Mouse (Mus musculus): ENCODE measurements around the gene Stip1. TPM values are rescaled to one million over a fixed set of nuclear protein-coding genes. Genes with fewer than 3 reads are reported as not detected.

Gene Stip1
- polyA plus RNA-seq, 1 experiment from 2014 or later = 131 TPM

GRCm38 (mm10) chr19:6972247-6972917 is 67.4 kb downstream of the Stip1 start:
- DNase-seq (ENCODE audit: low spot score) (no peak), ATAC-seq (replicated peaks; ENCODE audit: low FRiP score, low read depth) (no peak)
- 0 out of 2 replicates have a peak, but pooled peaks cover 2% of the 10 kb centered on the region for H3K36me3 ChIP-seq (ENCODE audit: insufficient read depth, low read length)
- no peak overlapping the region for H3K4me2 ChIP-seq (ENCODE audit: low read length)
- H3K27me3 ChIP-seq (ENCODE audit: insufficient read depth, low read length) = no peaks in the 10 kb centered on the region
- TF ChIP-seq CTCF (IDR thresholded peaks at IDR 0.05; ENCODE audit: low read depth) = no peak
- H3K27ac ChIP-seq = no peak overlapping the region
- no peaks in the 10 kb centered on the region for H3K9me3 ChIP-seq (replicated peaks; ENCODE audit: low read length)
- 72% methylated on average over 13 of the region's 13 CpGs for WGBS
- H3K4me3 ChIP-seq (replicated peaks; ENCODE audit: low read depth, low read length) = no peak overlapping the region
- no peak overlapping the region for H3K9ac ChIP-seq (ENCODE audit: low read depth, low read length)
- peaks cover 36% of the 10 kb centered on the region for H3K4me1 ChIP-seq (replicated peaks; ENCODE audit: insufficient read depth, low read length)

GRCm38 (mm10) chr19:6971644-6972043 is 68.1 kb downstream of the Stip1 start:
- Histone ChIP-seq H3K36me3 (ENCODE audit: insufficient read depth, low read length) (no peaks in the 10 kb centered on the region), H3K9ac (ENCODE audit: low read depth, low read length) (no peak overlapping the region; the same call in 1 of the 2 replicates), H3K4me3 (replicated peaks; ENCODE audit: low read depth, low read length) (no peak overlapping the region), H3K4me2 (ENCODE audit: low read length) (no peak overlapping the region), H3K27me3 (ENCODE audit: insufficient read depth, low read length) (no peaks in the 10 kb centered on the region), H3K9me3 (replicated peaks; ENCODE audit: low read length) (no peaks in the 10 kb centered on the region), H3K4me1 (replicated peaks; ENCODE audit: insufficient read depth, low read length) (peaks cover 35% of the 10 kb centered on the region), H3K27ac (no peak overlapping the region)
- DNase-seq (ENCODE audit: low spot score) (no peak), ATAC-seq (replicated peaks; ENCODE audit: low FRiP score, low read depth) (no peak)
- 23% methylated on average over 6 of the region's 6 CpGs for WGBS
- TF ChIP-seq CTCF (IDR thresholded peaks at IDR 0.05; ENCODE audit: low read depth) = no peak

Other genes with a start within 250 kb of the Stip1 start
- 19.6 TPM in 2 replicates for gene Rps6ka4, start 199.3 kb downstream of the Stip1 start, polyA plus RNA-seq (2015; fragmentation: Nextera tagmentation; extraction: Ambion mirVana)
- gene Ccdc88b, start 181.8 kb downstream of the Stip1 start, polyA plus RNA-seq (2015; fragmentation: Nextera tagmentation; extraction: Ambion mirVana) = 0.73 and 0.87 TPM in 2 replicates
- gene Trmt112, start 130.3 kb downstream of the Stip1 start, polyA plus RNA-seq (2015; fragmentation: Nextera tagmentation; extraction: Ambion mirVana) = 137 and 142 TPM in 2 replicates
- gene Prdx5, start 129.9 kb downstream of the Stip1 start, polyA plus RNA-seq (2015; fragmentation: Nextera tagmentation; extraction: Ambion mirVana) = 822 and 884 TPM in 2 replicates
- gene Esrra, start 118.2 kb downstream of the Stip1 start, polyA plus RNA-seq (2015; fragmentation: Nextera tagmentation; extraction: Ambion mirVana) = 22.7 and 23.0 TPM in 2 replicates
- 3.9 and 4.0 TPM in 2 replicates for gene Catsperz, start 114.6 kb downstream of the Stip1 start, polyA plus RNA-seq (2015; fragmentation: Nextera tagmentation; extraction: Ambion mirVana)
- 0.46 and 0.69 TPM in 2 replicates for gene Kcnk4, start 105.5 kb downstream of the Stip1 start, polyA plus RNA-seq (2015; fragmentation: Nextera tagmentation; extraction: Ambion mirVana)
- 75.8 and 76.5 TPM in 2 replicates for gene Bad, start 98.1 kb downstream of the Stip1 start, polyA plus RNA-seq (2015; fragmentation: Nextera tagmentation; extraction: Ambion mirVana)
- 32.6 and 33.1 TPM in 2 replicates for gene Gpr137, start 97.5 kb downstream of the Stip1 start, polyA plus RNA-seq (2015; fragmentation: Nextera tagmentation; extraction: Ambion mirVana)
- gene Ppp1r14b, start 65.0 kb downstream of the Stip1 start, polyA plus RNA-seq (2015; fragmentation: Nextera tagmentation; extraction: Ambion mirVana) = 144 and 174 TPM in 2 replicates
- 24.6 and 28.5 TPM in 2 replicates for gene Plcb3, start 63.5 kb downstream of the Stip1 start, polyA plus RNA-seq (2015; fragmentation: Nextera tagmentation; extraction: Ambion mirVana)
- gene Fkbp2, start 59.5 kb downstream of the Stip1 start, polyA plus RNA-seq (2015; fragmentation: Nextera tagmentation; extraction: Ambion mirVana) = 128 and 129 TPM in 2 replicates
- 52.8 and 56.6 TPM in 2 replicates for gene Vegfb, start 52.3 kb downstream of the Stip1 start, polyA plus RNA-seq (2015; fragmentation: Nextera tagmentation; extraction: Ambion mirVana)
- gene Dnajc4, start 47.4 kb downstream of the Stip1 start, polyA plus RNA-seq (2015; fragmentation: Nextera tagmentation; extraction: Ambion mirVana) = 30.7 and 32.1 TPM in 2 replicates
- gene Nudt22, start 43.9 kb downstream of the Stip1 start, polyA plus RNA-seq (2015; fragmentation: Nextera tagmentation; extraction: Ambion mirVana) = 39.0 and 40.8 TPM in 2 replicates
- 14.5 and 14.7 TPM in 2 replicates for gene Trpt1, start 43.8 kb downstream of the Stip1 start, polyA plus RNA-seq (2015; fragmentation: Nextera tagmentation; extraction: Ambion mirVana)
- gene Fermt3, start 20.5 kb downstream of the Stip1 start, polyA plus RNA-seq (2015; fragmentation: Nextera tagmentation; extraction: Ambion mirVana) = 3.5 and 4.3 TPM in 2 replicates
- gene Macrod1, start 16.8 kb upstream of the Stip1 start, polyA plus RNA-seq (2015; fragmentation: Nextera tagmentation; extraction: Ambion mirVana) = 28.0 and 35.5 TPM in 2 replicates
- gene Flrt1, start 65.8 kb upstream of the Stip1 start, polyA plus RNA-seq (2015; fragmentation: Nextera tagmentation; extraction: Ambion mirVana) = 4.8 and 5.1 TPM in 2 replicates
- gene Otub1, start 166.3 kb upstream of the Stip1 start, polyA plus RNA-seq (2015; fragmentation: Nextera tagmentation; extraction: Ambion mirVana) = 197 and 209 TPM in 2 replicates
- 2,325 and 2,471 TPM in 2 replicates for gene Cox8a, start 177.6 kb upstream of the Stip1 start, polyA plus RNA-seq (2015; fragmentation: Nextera tagmentation; extraction: Ambion mirVana)
- gene Naa40, start 201.2 kb upstream of the Stip1 start, polyA plus RNA-seq (2015; fragmentation: Nextera tagmentation; extraction: Ambion mirVana) = 47.3 and 55.8 TPM in 2 replicates
- 4.9 and 6.3 TPM in 2 replicates for gene Rcor2, start 227.4 kb upstream of the Stip1 start, polyA plus RNA-seq (2015; fragmentation: Nextera tagmentation; extraction: Ambion mirVana)

All from kidney, postnatal 0 days (tissue).